Mouse (Mus musculus) thymus, adult 2 months (tissue): Measurements from ENCODE around the gene Tenm4.

ENCODE experiments used
- CTCF ChIP-seq: fragments of 200-500 bp; IDR thresholded peaks from 2 replicates; pipeline ENCODE4 v1.5.1; 2012; ENCODE audit warnings: mild to moderate bottlenecking, control low read depth, low read length, moderate library complexity, borderline replicate concordance; ENCODE audit not compliant: control insufficient read depth, poor library complexity, insufficient read depth; ENCODE audit errors: extremely low read depth
- POLR2A ChIP-seq: fragments of 200-500 bp; IDR thresholded peaks from 2 replicates; pipeline ENCODE4 v1.6.1; 2012; ENCODE audit warnings: mild to moderate bottlenecking, low read length, control low read depth, moderate library complexity; ENCODE audit not compliant: control insufficient read depth, poor library complexity, insufficient read depth; ENCODE audit errors: extremely low read depth

DNA sequence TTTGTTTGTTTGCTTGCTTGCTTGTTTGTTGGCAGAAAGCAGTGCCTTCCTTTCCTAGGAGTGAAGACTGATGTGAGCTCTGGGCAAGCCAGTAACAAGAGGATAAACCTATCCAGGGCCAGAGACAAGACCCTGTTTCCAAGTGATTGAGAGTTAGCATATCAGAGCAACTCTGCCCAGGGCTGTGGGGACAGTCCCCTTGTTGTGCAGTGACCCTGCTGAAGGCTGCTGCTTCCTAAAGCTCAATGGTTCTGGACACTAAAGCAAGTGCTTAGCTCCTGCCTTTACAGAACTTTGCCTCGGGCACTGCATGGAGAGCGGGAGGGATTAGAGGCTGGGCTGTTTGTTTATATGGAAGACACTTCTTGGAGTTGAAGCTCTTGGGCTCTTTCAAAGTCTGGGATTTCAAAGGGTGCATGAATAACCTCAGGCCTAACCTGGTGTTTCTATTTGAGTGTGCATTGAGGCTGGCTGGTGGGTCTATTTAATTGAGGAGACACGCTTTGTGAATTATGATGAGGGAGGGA is 185.3 kb downstream of the Tenm4 start:
- TF ChIP-seq CTCF (no peak), POLR2A (no peak)
